Mouse (Mus musculus): ENCODE data around the gene Coro6. TPM values are rescaled to one million over a fixed set of nuclear protein-coding genes. Genes with fewer than 3 reads are reported as not detected.

Coro6 gene
- polyA plus RNA-seq, 3 experiments from 2014 or later: not detected

GRCm38 (mm10) chr11:77494344-77494676 lies 32.1 kb downstream of the Coro6 start:
- ATAC-seq: no peak

GRCm38 (mm10) chr11:77494782-77495181 lies 32.6 kb downstream of the Coro6 start:
- ATAC-seq: no peak

- no peak for ATAC-seq
Measured at GRCm38 (mm10) chr11:77495507-77495906, 33.3 kb downstream of the Coro6 start.

- no peak for ATAC-seq
Measured at GRCm38 (mm10) chr11:77497341-77497756, 35.1 kb downstream of the Coro6 start.

GRCm38 (mm10) chr11:77497851-77498250 lies 35.6 kb downstream of the Coro6 start:
- ATAC-seq: no peak

- ATAC-seq: no peak
Measured at GRCm38 (mm10) chr11:77498261-77499139, 36.3 kb downstream of the Coro6 start.

GRCm38 (mm10) chr11:77499354-77499753 lies 37.1 kb downstream of the Coro6 start:
- ATAC-seq: no peak

GRCm38 (mm10) chr11:77500361-77501325 lies 38.4 kb downstream of the Coro6 start:
- no peak for ATAC-seq

- ATAC-seq: peak; percentile 72
Measured at GRCm38 (mm10) chr11:77501392-77501791, 39.2 kb downstream of the Coro6 start.

GRCm38 (mm10) chr11:77501971-77502370 lies 39.8 kb downstream of the Coro6 start:
- no peak for ATAC-seq

GRCm38 (mm10) chr11:77502481-77502880 lies 40.3 kb downstream of the Coro6 start:
- no peak for ATAC-seq

- no peak for ATAC-seq
Measured at GRCm38 (mm10) chr11:77503511-77503910, 41.3 kb downstream of the Coro6 start.

- no peak for ATAC-seq
Measured at GRCm38 (mm10) chr11:77504377-77504776, 42.2 kb downstream of the Coro6 start.

GRCm38 (mm10) chr11:77505291-77505980 lies 43.2 kb downstream of the Coro6 start:
- ATAC-seq: no peak

GRCm38 (mm10) chr11:77506273-77506672 lies 44.1 kb downstream of the Coro6 start:
- no peak for ATAC-seq

- ATAC-seq: no peak
Measured at GRCm38 (mm10) chr11:77506941-77507340, 44.7 kb downstream of the Coro6 start.

GRCm38 (mm10) chr11:77507426-77507825 lies 45.2 kb downstream of the Coro6 start:
- no peak for ATAC-seq

- ATAC-seq: peak; percentile 80
Measured at GRCm38 (mm10) chr11:77508068-77509021, 46.1 kb downstream of the Coro6 start.

- ATAC-seq: no peak
Measured at GRCm38 (mm10) chr11:77511336-77511735, 49.1 kb downstream of the Coro6 start.

GRCm38 (mm10) chr11:77512891-77513810 lies 50.9 kb downstream of the Coro6 start:
- peak; percentile 75 for ATAC-seq
